Mouse (Mus musculus) liver, adult 2 months (tissue): ENCODE measurements around the gene Cyth2. TPM values are rescaled to one million over a fixed set of nuclear protein-coding genes. Genes with fewer than 3 reads are reported as not detected.

Source experiments
- DNase-seq: peaks from one replicate; pipeline ENCODE4 v3.0.0-alpha.2; 2011; ENCODE audit warnings: low read depth, low spot score; ENCODE audit errors: extremely low read depth
- H3K27ac ChIP-seq: fragments of 200-500 bp; replicated peaks from 2 replicates; pipeline ENCODE4 v1.5.1; 2012; ENCODE audit warnings: low read depth, mild to moderate bottlenecking, control low read depth, inconsistent platforms, low read length; ENCODE audit not compliant: insufficient read depth
- H3K27me3 ChIP-seq: fragments of 200-500 bp; 2 replicates; pipeline ENCODE4 v1.6.1; 2012; ENCODE audit warnings: mild to moderate bottlenecking, moderate library complexity, low read length, inconsistent platforms; ENCODE audit not compliant: control insufficient read depth, insufficient read depth
- H3K36me3 ChIP-seq: fragments of 200-500 bp; 2 replicates; pipeline ENCODE4 v1.6.1; 2012; ENCODE audit warnings: low read length, inconsistent platforms; ENCODE audit not compliant: control insufficient read depth, insufficient read depth
- H3K4me1 ChIP-seq: fragments of 200-500 bp; 2 replicates; pipeline ENCODE4 v1.6.1; 2011; ENCODE audit warnings: low read length; ENCODE audit not compliant: control insufficient read depth, insufficient read depth
- H3K4me3 ChIP-seq: fragments of 200-500 bp; 2 replicates; pipeline ENCODE4 v1.5.1; 2011; ENCODE audit warnings: low read depth, mild to moderate bottlenecking, control low read depth, low read length, moderate library complexity; ENCODE audit not compliant: insufficient read depth
- H3K79me2 ChIP-seq: fragments of 200-500 bp; 2 replicates; pipeline ENCODE4 v1.6.1; 2012; ENCODE audit warnings: inconsistent platforms, mild to moderate bottlenecking, low read length, moderate library complexity; ENCODE audit not compliant: control insufficient read depth, insufficient read depth
- H3K9ac ChIP-seq: fragments of 200-500 bp; 2 replicates; pipeline ENCODE4 v1.6.1; 2012; ENCODE audit warnings: low read depth, mild to moderate bottlenecking, control low read depth, inconsistent platforms, low read length
- CTCF ChIP-seq: fragments of 200-500 bp; IDR thresholded peaks from 2 replicates; pipeline ENCODE4 v1.5.1; 2011; ENCODE audit warnings: low read depth, low read length, control low read depth
- POLR2A ChIP-seq: fragments of 200-500 bp; IDR thresholded peaks from 2 replicates; pipeline ENCODE4 v1.6.1; 2011; ENCODE audit warnings: low read length, control low read depth; ENCODE audit not compliant: insufficient read depth; ENCODE audit errors: extremely low read depth
- WGBS: fragments of 180-500 bp; shearing (Covaris S2); methylation state at CpG from one replicate; pipeline ENCODE4 v1.1.7; 2018; 5-methylcytosine and 5-hydroxymethylcytosine counted together
- polyA plus RNA-seq: library from polyadenylated mRNA; depleted of rRNA; stranded (reverse); fragments of >200 nt; gene quantifications from 2 replicates; pipeline ENCODE4 v1.2.3, GENCODE M21; 2012
- total RNA-seq: library from RNA; depleted of rRNA; stranded (reverse); fragments of >200 nt; gene quantifications from 2 replicates; pipeline ENCODE4 v1.2.3, GENCODE M21; 2014

The Cyth2 gene
- total and polyA plus RNA-seq, 2 experiments: 14.2 to 20.9 TPM

DNA sequence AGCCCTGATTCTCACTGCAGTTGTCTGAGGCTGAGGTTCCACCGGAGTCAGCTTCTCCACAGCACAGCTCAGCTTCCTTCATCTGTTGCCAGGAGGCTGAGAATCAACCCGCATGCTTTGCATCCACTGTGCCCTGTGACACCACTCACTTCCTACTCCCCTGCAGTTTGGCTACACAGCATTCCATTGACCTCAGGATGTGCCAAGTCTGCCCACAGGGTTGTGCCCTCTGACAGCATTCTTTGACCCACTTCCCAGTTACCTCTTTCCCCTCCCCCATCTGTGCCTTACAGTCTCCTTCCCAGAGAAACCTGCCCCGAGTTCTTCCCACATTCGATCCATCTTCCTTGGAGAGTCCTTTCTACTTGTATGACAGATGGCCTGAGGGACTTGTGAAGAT is 32.1 kb downstream of the Cyth2 start:
- Histone ChIP-seq H3K79me2 (no peaks in the 10 kb centered on the region), H3K27me3 (peaks cover 15% of the 10 kb centered on the region), H3K9ac (no peak overlapping the region), H3K4me1 (peaks cover 4% of the 10 kb centered on the region), H3K27ac (no peak overlapping the region), H3K4me3 (no peak overlapping the region), H3K36me3 (no peaks in the 10 kb centered on the region)
- DNase-seq: peak; percentile 28
- 31% methylated on average over 4 of the region's 4 CpGs for WGBS
- TF ChIP-seq POLR2A: no peak

DNA sequence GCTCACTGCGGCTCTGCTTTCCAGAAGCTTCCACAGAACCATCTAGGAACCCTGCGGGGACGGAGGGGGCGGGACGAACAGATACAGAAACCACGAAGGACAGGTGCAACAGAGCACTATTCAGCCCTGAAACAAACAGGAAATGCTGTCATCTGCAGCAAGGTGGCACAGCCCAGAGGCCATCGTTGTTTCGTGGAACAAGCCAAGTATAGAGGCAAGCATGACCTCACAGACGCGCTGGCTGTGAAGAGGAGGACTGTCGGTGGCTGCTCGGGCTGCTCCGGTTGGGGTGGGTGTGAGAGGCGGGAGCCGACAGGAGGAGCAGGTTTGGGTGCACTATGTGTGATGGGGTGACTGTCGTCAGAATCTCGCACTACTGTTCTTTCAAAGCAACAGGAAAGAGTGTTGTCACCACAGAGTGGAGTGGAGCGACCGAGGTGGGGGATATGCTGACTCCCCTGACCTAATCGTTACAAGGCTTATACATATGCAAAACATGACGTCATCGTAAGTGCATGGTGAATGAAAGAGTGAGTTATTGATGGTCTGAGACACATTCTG is 35.2 kb downstream of the Cyth2 start:
- 16% methylated on average over 22 of the region's 22 CpGs for WGBS
- TF ChIP-seq CTCF: no peak
- no peak for TF ChIP-seq POLR2A
- no peak for DNase-seq
- Histone ChIP-seq H3K4me1 (peaks cover 4% of the 10 kb centered on the region), H3K27ac (no peak overlapping the region), H3K4me3 (no peak overlapping the region), H3K79me2 (no peaks in the 10 kb centered on the region), H3K36me3 (no peaks in the 10 kb centered on the region), H3K9ac (no peak overlapping the region), H3K27me3 (no peaks in the 10 kb centered on the region)

GRCm38 (mm10) chr7:45775237-45775636 is 39.1 kb downstream of the Cyth2 start:
- WGBS: 68% methylated on average over 7 of the region's 7 CpGs
- Histone ChIP-seq H3K79me2 (no peaks in the 10 kb centered on the region), H3K4me3 (no peak overlapping the region), H3K9ac (no peak overlapping the region), H3K36me3 (no peaks in the 10 kb centered on the region), H3K4me1 (no peaks in the 10 kb centered on the region), H3K27ac (no peak overlapping the region), H3K27me3 (no peaks in the 10 kb centered on the region)
- TF ChIP-seq CTCF (no peak), POLR2A (no peak)
- no peak for DNase-seq

DNA sequence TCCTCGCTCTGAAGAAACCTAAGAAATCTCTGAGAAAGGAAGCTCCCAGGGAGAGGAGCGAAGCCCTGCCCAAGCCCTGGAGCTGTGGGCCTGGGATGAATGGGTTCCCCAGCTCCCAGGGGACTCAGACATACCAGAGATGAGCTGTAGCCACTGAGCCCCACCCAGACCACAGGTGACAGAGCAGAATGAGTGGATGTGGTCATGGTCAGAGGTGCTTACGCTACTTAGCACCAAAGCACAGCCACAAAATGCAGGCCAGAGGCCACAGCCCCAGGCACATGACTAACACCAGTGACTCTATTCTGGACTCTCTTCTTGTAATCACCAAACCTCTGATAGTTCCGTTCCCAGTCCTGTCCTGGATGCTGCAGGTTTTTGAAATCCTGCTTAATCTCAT is 43.3 kb downstream of the Cyth2 start:
- no peak for DNase-seq
- H3K27me3 ChIP-seq: no peaks in the 10 kb centered on the region
- TF ChIP-seq POLR2A (no peak), CTCF (no peak)
- H3K4me1 ChIP-seq: no peaks in the 10 kb centered on the region
- H3K79me2 ChIP-seq: no peaks in the 10 kb centered on the region
- no peak overlapping the region for H3K4me3 ChIP-seq
- H3K36me3 ChIP-seq: no peaks in the 10 kb centered on the region
- WGBS: 76% methylated on average over 4 of the region's 4 CpGs
- no peak overlapping the region for H3K9ac ChIP-seq
- no peak overlapping the region for H3K27ac ChIP-seq

DNA sequence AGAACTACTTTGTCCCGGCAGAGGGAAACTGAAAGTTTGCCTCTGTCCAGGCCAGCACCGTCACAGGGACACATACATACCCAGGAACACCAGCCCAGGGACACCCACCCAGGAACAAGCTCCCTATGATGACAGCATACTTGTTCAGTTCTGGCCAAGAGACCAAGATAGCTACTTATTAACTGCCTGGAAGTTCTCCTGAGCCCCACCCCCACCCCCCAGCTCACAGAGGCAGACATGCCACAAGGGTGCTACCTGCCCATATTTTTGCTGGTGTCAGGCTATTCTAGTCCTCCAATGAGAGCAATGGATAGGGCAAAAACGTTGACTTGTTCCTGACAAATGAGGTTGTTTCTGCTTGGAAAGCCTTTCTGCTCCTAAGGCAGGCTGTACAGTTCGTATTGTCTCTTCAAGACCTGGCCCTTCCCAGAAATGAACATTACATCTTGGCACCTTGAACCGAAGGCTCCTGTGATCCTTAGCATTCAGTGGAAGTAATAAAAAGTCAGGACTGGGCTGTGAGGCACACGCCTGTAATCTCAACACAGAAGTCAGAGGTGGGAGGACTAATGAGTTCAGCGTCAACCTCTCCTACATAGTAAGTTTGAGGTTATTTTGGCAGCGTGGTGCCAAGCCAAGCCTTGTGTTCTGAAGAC is 43.8 kb downstream of the Cyth2 start:
- H3K36me3 ChIP-seq: no peaks in the 10 kb centered on the region
- H3K9ac ChIP-seq: no peak overlapping the region
- H3K27ac ChIP-seq: no peak overlapping the region
- no peaks in the 10 kb centered on the region for H3K27me3 ChIP-seq
- DNase-seq: peak; percentile 58
- H3K4me3 ChIP-seq: no peak overlapping the region
- TF ChIP-seq CTCF: no peak
- no peak for TF ChIP-seq POLR2A
- 57% methylated on average over 8 of the region's 8 CpGs for WGBS
- no peaks in the 10 kb centered on the region for H3K79me2 ChIP-seq
- H3K4me1 ChIP-seq: no peaks in the 10 kb centered on the region

DNA sequence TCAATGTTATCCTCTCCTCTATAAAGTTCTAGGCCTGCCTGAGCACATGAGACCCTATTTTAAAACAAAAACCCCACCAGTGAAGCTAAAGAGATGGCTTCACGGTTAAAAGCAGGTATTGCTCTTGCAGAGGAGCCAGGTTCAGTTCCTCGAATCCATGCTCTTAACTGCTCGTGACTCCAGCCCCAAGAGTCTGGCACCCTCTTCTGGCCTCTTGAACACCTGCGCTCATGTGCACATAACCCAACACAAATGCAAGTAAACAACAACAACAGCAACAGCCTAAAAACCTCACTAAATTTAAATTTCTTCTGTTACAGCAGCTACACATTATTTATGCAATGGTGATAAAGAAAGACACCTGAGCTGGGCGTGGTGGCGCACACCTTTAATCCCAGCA is 46.9 kb downstream of the Cyth2 start:
- DNase-seq: no peak
- Histone ChIP-seq H3K4me1 (no peaks in the 10 kb centered on the region), H3K27me3 (no peaks in the 10 kb centered on the region), H3K4me3 (no peak overlapping the region), H3K9ac (no peak overlapping the region), H3K27ac (no peak overlapping the region), H3K36me3 (no peaks in the 10 kb centered on the region), H3K79me2 (no peaks in the 10 kb centered on the region)
- WGBS: 97% methylated on average over 6 of the region's 6 CpGs
- TF ChIP-seq POLR2A: no peak
- TF ChIP-seq CTCF: no peak
